In the genomic region with DNA sequence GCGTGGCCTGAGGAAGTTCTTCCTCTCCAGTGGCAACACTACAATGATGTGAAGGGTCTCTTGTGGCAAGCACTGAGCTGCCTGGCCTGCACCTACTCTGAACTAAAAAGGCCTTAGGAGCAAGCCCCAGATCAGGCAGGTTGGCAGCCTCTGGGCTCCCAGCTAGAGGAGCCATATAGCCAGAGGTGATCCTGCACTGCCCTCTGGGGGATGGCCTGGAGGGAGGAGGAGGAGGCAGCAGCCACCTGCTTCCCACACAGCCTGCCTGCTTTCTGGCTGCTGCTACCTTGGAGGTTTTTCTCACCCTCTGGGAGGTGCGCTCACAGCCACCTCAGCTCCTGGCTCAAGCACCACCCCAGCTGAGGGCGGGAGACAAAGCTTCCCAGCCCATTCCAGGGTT, we compare ENCODE assay signal across 9 mouse cellular contexts. TPM values are rescaled to one million over a fixed set of nuclear protein-coding genes. Genes with fewer than 3 reads are reported as not detected.
A peak's percentile ranks its signal among the peaks of the same experiment; 100 is the strongest.
DNase-seq lines count a peak whose midpoint lies in the region; ATAC-seq lines count a peak whose summit lies in the region.
"Had no signal": no experiment of that assay in that cellular context is flagged by ENCODE, and none has a peak within 500 bp of the region (broad histone marks: within the 10 kb centered on the region; RNA-seq: fewer than 3 reads in every experiment).

No protein-coding gene starts in this region.

- DNase-seq in cerebellum, postnatal 4 days (ENCODE audit: low spot score in 2 of 2), result no peak
- DNase-seq in A20 (ENCODE audit: low read depth, low spot score), result peak; percentile 12
- peak; percentile 31 for DNase-seq in embryonic facial prominence, embryonic 10.5 days (ENCODE audit: low spot score)
- DNase-seq in naive thymus-derived CD4-positive, alpha-beta T cell, adult 2 months (ENCODE audit: low read depth), result peak; percentile 12
- no peak for DNase-seq in urinary bladder, postnatal 25 days (ENCODE audit: low spot score)
- DNase-seq in right cerebral cortex, postnatal 25 days, result no peak

- H3K27me3 ChIP-seq in embryonic facial prominence, embryonic 10.5 days (replicated peaks; ENCODE audit: low read depth, poor library complexity, severe bottlenecking), result peaks cover 51% of the 10 kb centered on the region
- no peaks in the 10 kb centered on the region for H3K27me3 ChIP-seq in intestine, embryonic 16.5 days (replicated peaks; ENCODE audit: control insufficient read depth, insufficient read depth, low read length)

- no peak overlapping the region for H3K4me3 ChIP-seq in embryonic facial prominence, embryonic 10.5 days
- H3K4me3 ChIP-seq in intestine, embryonic 16.5 days (ENCODE audit: low read length), result no peak overlapping the region
- H3K4me3 ChIP-seq: heart, embryonic 15.5 days had no signal

- no peaks in the 10 kb centered on the region for H3K9me3 ChIP-seq in embryonic facial prominence, embryonic 10.5 days
- H3K9me3 ChIP-seq in intestine, embryonic 16.5 days (ENCODE audit: control insufficient read depth, low read length), result no peaks in the 10 kb centered on the region
- H3K9me3 ChIP-seq: heart, embryonic 15.5 days had no signal

- WGBS in embryonic facial prominence, embryonic 10.5 days, result 40% methylated on average over 3 of the region's 3 CpGs
- WGBS in intestine, embryonic 16.5 days, result 41% methylated on average over 3 of the region's 3 CpGs

- peak; percentile 56; the same call in 1 of the 2 replicates for ATAC-seq in cerebellum, adult (ENCODE audit: insufficient number of reproducible peaks, low FRiP score, low TSS enrichment)
- ATAC-seq in intestine, embryonic 16.5 days, result peak; percentile 48; the same call in 1 of the 2 replicates

- H3K4me2 ChIP-seq in intestine, embryonic 16.5 days (ENCODE audit: low read depth, low read length), result no peak overlapping the region
- H3K4me2 ChIP-seq: heart, embryonic 15.5 days had no signal

- no peak overlapping the region for H3K27ac ChIP-seq in embryonic facial prominence, embryonic 10.5 days (replicated peaks)
- no peak overlapping the region for H3K27ac ChIP-seq in intestine, embryonic 16.5 days (ENCODE audit: low read length)
- H3K27ac ChIP-seq: heart, embryonic 15.5 days had no signal

- H3K4me1 ChIP-seq in embryonic facial prominence, embryonic 10.5 days, result peaks cover 32% of the 10 kb centered on the region
- H3K4me1 ChIP-seq in intestine, embryonic 16.5 days (ENCODE audit: control insufficient read depth, insufficient read depth, low read length), result no peaks in the 10 kb centered on the region
- H3K4me1 ChIP-seq: heart, embryonic 15.5 days had no signal

- H3K36me3 ChIP-seq in embryonic facial prominence, embryonic 10.5 days (replicated peaks), result no peaks in the 10 kb centered on the region
- no peaks in the 10 kb centered on the region for H3K36me3 ChIP-seq in intestine, embryonic 16.5 days (ENCODE audit: control insufficient read depth, insufficient read depth, low read length)
- H3K36me3 ChIP-seq: heart, embryonic 15.5 days had no signal

- no peak overlapping the region for H3K9ac ChIP-seq in intestine, embryonic 16.5 days (ENCODE audit: low read depth, low read length)
- H3K9ac ChIP-seq: heart, embryonic 15.5 days had no signal

RNA-seq across cellular contexts. Expression of gene 7530416G11Rik, which starts 22.4 kb away (rescaled TPM):
- polyA plus RNA-seq in embryonic facial prominence, embryonic 10.5 days (2016; fragmentation: Nextera tagmentation; extraction: Ambion mirVana), result not detected in 2 replicates
- polyA plus RNA-seq in intestine, embryonic 16.5 days (2015; fragmentation: Nextera tagmentation; extraction: Ambion mirVana), result not detected in 2 replicates
- polyA plus RNA-seq: heart, embryonic 15.5 days had no signal

Comparison
In these comparisons a context has a peak if more than half of its experiments do, and no peak if none do; other contexts are left out.
1. DNase-seq: peak in A20 (single experiment), embryonic facial prominence, embryonic 10.5 days (single experiment) and naive thymus-derived CD4-positive, alpha-beta T cell, adult 2 months (single experiment); none in cerebellum, postnatal 4 days (0 of 2), urinary bladder, postnatal 25 days (single experiment) and right cerebral cortex, postnatal 25 days (single experiment).